Mouse (Mus musculus): ENCODE measurements around the gene Nenf.

Nenf gene

GRCm38 (mm10) chr1:191316818-191317217, 1.2 kb downstream of the Nenf start:
- DNase-seq = no peak

- DNase-seq = no peak
Measured at GRCm38 (mm10) chr1:191313926-191314325, 4.1 kb downstream of the Nenf start.

- peak in 1 of 2 experiments; percentile 26 for DNase-seq
Measured at GRCm38 (mm10) chr1:191313158-191313557, 4.8 kb downstream of the Nenf start.

GRCm38 (mm10) chr1:191312513-191312941, 5.5 kb downstream of the Nenf start:
- DNase-seq = peak; percentile 87 to 88

GRCm38 (mm10) chr1:191311296-191311898, 6.6 kb downstream of the Nenf start:
- DNase-seq = no peak

GRCm38 (mm10) chr1:191307766-191308455, 10.1 kb downstream of the Nenf start:
- no peak for DNase-seq

GRCm38 (mm10) chr1:191306316-191306715, 11.7 kb downstream of the Nenf start:
- DNase-seq = no peak

- DNase-seq = no peak
Measured at GRCm38 (mm10) chr1:191305610-191306009, 12.4 kb downstream of the Nenf start.

- no peak for DNase-seq
Measured at GRCm38 (mm10) chr1:191304216-191304615, 13.8 kb downstream of the Nenf start.

GRCm38 (mm10) chr1:191303736-191304135, 14.3 kb downstream of the Nenf start:
- DNase-seq = no peak

- DNase-seq = no peak
Measured at GRCm38 (mm10) chr1:191301903-191302302, 16.1 kb downstream of the Nenf start.

- DNase-seq = peak in 1 of 2 experiments; percentile 36
Measured at GRCm38 (mm10) chr1:191299215-191299942, 18.6 kb downstream of the Nenf start.

- no peak for DNase-seq
Measured at GRCm38 (mm10) chr1:191298304-191298703, 19.7 kb downstream of the Nenf start.

GRCm38 (mm10) chr1:191296445-191296844, 21.5 kb downstream of the Nenf start:
- peak; percentile 31 to 38 for DNase-seq

GRCm38 (mm10) chr1:191295784-191296183, 22.2 kb downstream of the Nenf start:
- no peak for DNase-seq

GRCm38 (mm10) chr1:191293996-191294795, 23.8 kb downstream of the Nenf start:
- no peak for DNase-seq

GRCm38 (mm10) chr1:191293051-191293450, 24.9 kb downstream of the Nenf start:
- no peak for DNase-seq

GRCm38 (mm10) chr1:191292348-191292747, 25.6 kb downstream of the Nenf start:
- DNase-seq = peak; percentile 58 to 62

- DNase-seq = no peak
Measured at GRCm38 (mm10) chr1:191288762-191289161, 29.2 kb downstream of the Nenf start.

GRCm38 (mm10) chr1:191284502-191284901, 33.5 kb downstream of the Nenf start:
- no peak for DNase-seq

GRCm38 (mm10) chr1:191283110-191284040, 34.6 kb downstream of the Nenf start:
- no peak for DNase-seq

- no peak for DNase-seq
Measured at GRCm38 (mm10) chr1:191282319-191282718, 35.7 kb downstream of the Nenf start.
